Mouse (Mus musculus): ENCODE data around the gene Slc35d2. TPM values are rescaled to one million over a fixed set of nuclear protein-coding genes. Genes with fewer than 3 reads are reported as not detected.
"Not testable (repeated sequence)": the region's sequence is repeated elsewhere in the genome, so short reads cannot be mapped to it uniquely, and the experiment has no call there.

The Slc35d2 gene
- polyA plus RNA-seq, 1 experiment: 4.1 TPM

- 80% methylated on average over 5 of the region's 5 CpGs for WGBS
- DNase-seq (ENCODE audit: low read depth, low spot score): no peak
Observed at GRCm38 (mm10) chr13:64077591-64077990, 51.6 kb downstream of the Slc35d2 start.

GRCm38 (mm10) chr13:64076074-64076473 is 53.1 kb downstream of the Slc35d2 start:
- WGBS: 83% methylated on average over 4 of the region's 4 CpGs
- DNase-seq (ENCODE audit: low read depth, low spot score): no peak

GRCm38 (mm10) chr13:64066653-64067052 is 62.5 kb downstream of the Slc35d2 start:
- no peak for DNase-seq (ENCODE audit: low read depth, low spot score)
- 9% methylated on average over 3 of the region's 3 CpGs for WGBS

- DNase-seq (ENCODE audit: low read depth, low spot score): no peak
Observed at GRCm38 (mm10) chr13:64064276-64064675, 64.9 kb downstream of the Slc35d2 start.

GRCm38 (mm10) chr13:64060935-64061506 is 68.1 kb downstream of the Slc35d2 start:
- DNase-seq (ENCODE audit: low read depth, low spot score): no peak
- 84% methylated on average over 5 of the region's 5 CpGs for WGBS

GRCm38 (mm10) chr13:64053959-64054358 is 75.2 kb downstream of the Slc35d2 start:
- peak; percentile 35 for DNase-seq (ENCODE audit: low read depth, low spot score)

GRCm38 (mm10) chr13:64052281-64052680 is 76.9 kb downstream of the Slc35d2 start:
- WGBS: 66% methylated on average over 2 of the region's 2 CpGs
- not testable (repeated sequence) for DNase-seq (ENCODE audit: low read depth, low spot score)

More at GRCm38 (mm10) chr13:64053959-64054358, 75.2 kb downstream of the Slc35d2 start:
- WGBS: 14% methylated on average over 1 of the region's 1 CpGs

- 74% methylated on average over 4 of the region's 4 CpGs for WGBS
- no peak for DNase-seq (ENCODE audit: low read depth, low spot score)
Observed at GRCm38 (mm10) chr13:64050895-64051294, 78.3 kb downstream of the Slc35d2 start.

- DNase-seq (ENCODE audit: low read depth, low spot score): no peak
Observed at GRCm38 (mm10) chr13:64049535-64049934, 79.6 kb downstream of the Slc35d2 start.

GRCm38 (mm10) chr13:64048467-64048866 is 80.7 kb downstream of the Slc35d2 start:
- WGBS: 89% methylated on average over 2 of the region's 2 CpGs
- DNase-seq (ENCODE audit: low read depth, low spot score): no peak

Other genes with a start within 250 kb of the Slc35d2 start
- gene Hsd17b3, start 40.1 kb downstream of the Slc35d2 start, polyA plus RNA-seq (2012; rRNA removed): not detected in 2 replicates
- gene Zfp367, start 23.8 kb upstream of the Slc35d2 start, polyA plus RNA-seq (2012; rRNA removed): 8.1 and 9.2 TPM in 2 replicates
- 8.1 and 9.8 TPM in 2 replicates for gene Habp4, start 32.5 kb upstream of the Slc35d2 start, polyA plus RNA-seq (2012; rRNA removed)
- gene Cdc14b, start 145.9 kb upstream of the Slc35d2 start, polyA plus RNA-seq (2012; rRNA removed): 2.3 and 5.5 TPM in 2 replicates
- 6.8 and 9.8 TPM in 2 replicates for gene Aaed1, start 183.3 kb upstream of the Slc35d2 start, polyA plus RNA-seq (2012; rRNA removed)
- 35.1 and 44.4 TPM in 2 replicates for gene Ctsl, start 241.5 kb upstream of the Slc35d2 start, polyA plus RNA-seq (2012; rRNA removed)